Mouse (Mus musculus) monocyte, adult 5-6 weeks (primary cell): ENCODE data around the gene Itpr2. TPM values are rescaled to one million over a fixed set of nuclear protein-coding genes. Genes with fewer than 3 reads are reported as not detected.

Source experiments
- ATAC-seq: fragments of 153-309, 156-312 bp; replicated peaks from 2 replicates; pipeline ENCODE4 v1.8.0; 2017; ENCODE audit warnings: mild to moderate bottlenecking; ENCODE audit not compliant: low TSS enrichment, insufficient number of reproducible peaks, severe bottlenecking, poor library complexity, low FRiP score
- total RNA-seq: library from RNA; stranded (forward); fragments of 200-1000, 200-491, 200-594 nt; gene quantifications from 3 replicates; pipeline ENCODE4 v1.2.3, GENCODE M21; 2017

Itpr2 gene
- total RNA-seq, 1 experiment from 2014 or later, result 45.7 TPM

DNA sequence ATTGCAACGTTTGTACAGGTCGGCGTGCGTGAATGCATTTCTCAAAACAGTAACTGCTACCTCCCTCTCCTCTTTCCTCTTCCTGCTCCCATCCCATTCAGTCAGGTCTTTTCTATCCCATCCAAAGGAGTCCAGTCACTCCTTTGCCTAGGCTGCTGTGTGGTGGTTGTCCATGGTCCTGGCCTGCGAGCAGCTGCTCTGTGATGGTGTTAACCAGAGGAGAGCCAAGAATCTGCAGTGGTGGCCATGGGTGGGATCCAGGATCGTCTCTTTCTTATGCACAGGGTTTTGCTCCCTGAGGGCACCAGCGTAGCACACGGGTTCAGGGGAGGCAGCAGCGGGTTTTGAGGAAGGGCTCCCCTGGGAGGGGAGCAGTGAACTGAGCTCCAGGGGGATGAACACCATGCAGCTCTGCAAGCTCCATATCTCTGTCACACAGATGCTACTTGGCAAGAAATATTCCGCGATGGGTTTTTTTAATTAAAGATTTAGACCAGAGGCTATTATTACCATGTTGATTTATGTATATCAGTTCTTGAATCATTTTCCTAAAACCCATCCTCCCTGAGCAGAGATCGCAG is 65.0 kb downstream of the Itpr2 start:
- no peak for ATAC-seq

DNA sequence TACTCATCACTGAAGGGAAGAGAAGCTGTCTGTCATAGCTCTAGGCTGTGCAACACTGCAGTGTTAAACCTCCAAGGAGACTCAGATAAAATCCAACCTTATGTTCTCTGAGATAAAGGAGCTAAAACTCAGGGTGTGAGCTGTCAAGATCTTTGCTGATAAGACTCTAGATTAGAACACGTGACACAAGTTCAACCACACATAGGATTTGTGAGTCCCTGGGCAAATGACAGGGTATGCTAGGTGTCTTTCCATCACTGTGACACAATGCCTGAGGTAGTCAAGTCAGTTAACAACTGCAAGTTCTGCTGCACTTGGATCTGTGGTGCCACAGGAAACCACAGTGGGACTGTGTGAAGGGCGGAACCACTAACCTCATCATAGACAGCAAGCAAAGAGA is 67.8 kb downstream of the Itpr2 start:
- ATAC-seq, result 0 out of 2 replicates have a peak, but pooled peaks have one; percentile 14

DNA sequence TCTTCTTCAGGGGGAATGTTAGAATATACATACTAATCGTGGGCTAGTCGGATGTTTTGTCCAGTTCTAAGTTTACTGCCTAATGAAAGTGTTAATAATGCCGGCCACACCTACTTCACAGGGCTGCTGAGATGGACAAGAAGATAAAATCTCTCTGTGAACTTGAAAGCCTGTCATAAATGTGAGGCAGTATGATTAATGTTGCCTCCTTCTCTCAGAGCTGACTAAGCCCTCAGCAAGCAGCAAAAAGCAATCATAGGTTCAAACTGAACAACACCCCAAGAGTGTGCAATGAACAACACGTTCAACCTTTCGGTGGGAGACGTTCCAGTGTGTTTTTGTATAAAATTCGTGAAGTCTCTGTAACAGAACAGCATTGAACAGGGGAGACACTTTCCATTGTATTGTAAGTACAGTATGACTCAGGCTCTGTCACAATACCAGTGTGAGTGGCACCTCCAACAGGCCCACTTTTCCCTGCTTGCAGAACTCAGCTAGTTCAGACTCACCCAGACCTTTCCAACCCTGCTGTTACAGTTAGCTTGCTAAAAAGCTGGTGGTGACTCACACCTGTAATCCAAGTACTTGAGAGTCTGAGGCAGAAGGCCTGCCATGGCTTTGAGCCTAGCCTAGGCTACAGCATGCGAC is 69.7 kb downstream of the Itpr2 start:
- ATAC-seq, result no peak

DNA sequence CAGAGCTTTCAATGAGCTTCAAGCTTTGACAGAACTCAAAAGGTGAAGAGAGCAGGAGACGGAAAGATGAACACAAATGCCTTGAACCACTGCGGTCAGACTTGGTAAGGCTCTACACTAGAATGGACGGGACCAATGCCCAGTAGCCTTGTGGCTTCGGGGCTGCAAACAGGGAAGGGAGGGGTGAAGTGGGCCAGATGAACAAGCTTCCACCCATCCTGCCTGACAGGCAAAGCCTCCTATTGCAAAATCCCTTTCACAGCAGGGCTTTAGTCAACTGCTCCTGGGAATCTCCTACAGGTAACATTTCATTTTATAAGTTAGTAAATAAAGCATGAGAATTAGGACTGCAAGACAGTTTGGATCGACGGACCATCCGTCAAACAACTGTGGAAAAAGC is 70.2 kb downstream of the Itpr2 start:
- no peak for ATAC-seq

DNA sequence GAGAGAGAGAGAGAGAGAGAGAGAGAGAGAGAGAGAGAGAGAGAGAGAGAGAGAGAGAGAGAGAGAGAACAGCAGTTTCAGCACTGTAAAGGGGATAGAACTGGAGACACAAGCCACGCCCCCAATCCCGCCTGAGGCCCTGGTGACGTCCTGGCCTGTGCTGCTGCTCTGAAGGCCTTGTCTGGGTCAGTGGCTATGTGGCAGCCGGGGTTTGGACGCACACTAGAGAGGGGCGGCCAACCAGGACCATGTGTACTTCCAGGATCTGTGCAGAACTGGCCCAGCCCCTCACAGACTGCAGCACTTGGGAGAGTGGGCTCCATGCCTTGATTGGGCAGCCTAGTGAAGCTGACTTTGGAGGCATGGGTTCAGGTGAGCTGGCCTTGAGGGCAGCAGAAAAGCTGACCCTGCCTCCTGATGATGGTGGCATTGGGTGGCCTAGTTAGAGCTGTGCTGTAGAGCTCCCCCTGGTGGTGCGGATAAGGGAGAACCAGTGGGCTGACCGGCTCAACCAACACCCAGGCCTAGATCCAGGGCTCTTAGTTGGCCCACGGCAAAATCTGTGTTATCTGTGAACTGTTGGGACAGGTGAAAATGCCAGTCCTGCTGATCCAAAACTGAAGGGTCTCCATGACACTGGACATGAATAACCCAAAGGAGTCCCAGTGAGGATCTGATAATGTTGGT is 72.2 kb downstream of the Itpr2 start:
- ATAC-seq, result peak; percentile 54

DNA sequence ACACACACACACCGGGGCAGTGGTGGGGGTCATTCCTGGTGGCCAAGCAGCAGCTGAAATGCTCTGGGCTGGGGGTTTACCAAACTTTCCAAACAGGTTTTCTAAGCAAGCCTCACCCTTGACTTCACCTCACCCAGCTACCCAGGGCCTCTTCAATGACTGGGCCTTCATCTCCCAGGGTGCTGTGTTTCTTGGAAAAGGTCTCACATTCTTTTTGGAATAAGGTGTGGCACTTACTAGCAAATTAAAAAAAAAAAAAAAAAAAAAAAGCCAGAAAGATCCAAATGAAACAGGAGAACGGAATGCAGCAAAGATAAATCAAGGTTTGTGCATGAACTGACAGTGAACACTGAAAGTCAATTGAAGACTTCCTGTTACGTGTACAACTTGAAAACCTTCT is 77.2 kb downstream of the Itpr2 start:
- ATAC-seq, result no peak

DNA sequence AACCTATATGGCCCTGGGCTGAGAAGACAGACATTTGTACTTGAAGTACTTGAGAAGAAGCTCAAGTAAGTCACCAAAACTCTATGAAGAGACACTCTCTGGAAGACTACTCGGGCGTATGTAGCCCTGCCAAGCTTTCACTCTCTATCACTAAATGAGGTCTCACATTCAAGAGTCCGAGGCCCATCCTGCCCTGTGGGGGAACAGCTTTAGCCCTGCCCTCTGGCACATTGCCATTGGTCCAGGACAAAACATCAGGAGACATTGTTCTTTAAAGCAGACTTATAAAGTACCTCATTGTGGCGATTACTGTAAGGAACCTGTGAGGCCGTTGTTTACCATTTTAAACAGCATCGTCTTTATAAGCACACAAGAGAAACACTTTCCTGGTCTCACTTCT is 77.7 kb downstream of the Itpr2 start:
- no peak for ATAC-seq

DNA sequence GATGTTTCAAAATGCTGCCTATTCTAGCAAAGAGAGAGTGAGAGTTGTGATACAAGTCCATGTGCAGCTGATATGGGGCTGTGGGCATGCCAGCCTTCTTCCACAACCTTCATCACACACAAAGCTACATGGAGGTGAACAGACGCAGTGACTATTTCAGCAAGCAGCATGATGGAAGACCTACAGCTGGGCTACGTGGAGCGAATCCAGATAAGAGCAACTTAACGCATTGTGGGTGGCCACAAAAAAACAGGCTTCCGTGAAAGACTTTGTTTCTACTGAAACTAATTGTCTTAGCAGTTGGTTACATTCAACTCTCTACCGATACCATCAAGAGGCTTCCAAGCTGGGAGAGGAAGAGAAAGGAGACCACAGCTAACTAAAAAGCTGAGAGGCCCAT is 81.3 kb downstream of the Itpr2 start:
- no peak for ATAC-seq

DNA sequence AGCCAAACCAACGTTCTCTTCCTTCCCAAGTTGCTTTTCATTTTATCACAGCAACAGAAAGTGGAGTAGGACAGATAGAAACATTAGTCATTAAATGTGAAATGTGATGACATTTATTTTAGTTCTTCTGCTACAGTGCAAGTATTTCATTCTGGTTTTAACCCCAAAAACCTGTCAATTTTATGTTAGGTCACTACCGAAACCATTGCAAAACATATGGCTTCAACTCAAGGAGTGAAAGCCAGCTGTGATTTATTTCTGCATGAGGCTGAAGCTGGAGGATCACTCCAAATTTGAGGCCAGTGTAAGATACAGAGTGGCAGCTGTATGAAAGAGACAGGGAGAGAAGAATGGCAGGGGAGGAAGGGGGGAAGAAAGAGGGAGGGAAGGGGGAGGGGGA is 85.6 kb downstream of the Itpr2 start:
- no peak for ATAC-seq

DNA sequence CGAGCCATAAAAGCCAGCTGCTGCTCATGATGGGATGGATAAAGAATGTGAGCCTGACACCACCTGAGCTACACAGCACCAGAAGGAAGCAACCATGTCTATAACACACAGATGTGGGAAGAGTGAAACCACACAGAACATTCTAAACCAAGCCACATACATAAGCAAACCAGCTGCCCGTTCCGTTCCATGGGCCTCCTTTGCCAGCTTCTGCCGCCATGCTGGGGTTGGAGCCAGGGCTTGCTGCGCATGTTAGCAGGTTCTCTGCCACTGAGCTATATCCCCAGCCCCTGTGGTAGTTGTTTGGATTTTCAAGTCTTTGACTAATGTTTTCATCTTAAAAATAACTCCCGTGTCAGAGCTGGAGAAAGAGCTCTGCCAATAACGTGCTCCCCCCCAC is 87.9 kb downstream of the Itpr2 start:
- ATAC-seq, result no peak

DNA sequence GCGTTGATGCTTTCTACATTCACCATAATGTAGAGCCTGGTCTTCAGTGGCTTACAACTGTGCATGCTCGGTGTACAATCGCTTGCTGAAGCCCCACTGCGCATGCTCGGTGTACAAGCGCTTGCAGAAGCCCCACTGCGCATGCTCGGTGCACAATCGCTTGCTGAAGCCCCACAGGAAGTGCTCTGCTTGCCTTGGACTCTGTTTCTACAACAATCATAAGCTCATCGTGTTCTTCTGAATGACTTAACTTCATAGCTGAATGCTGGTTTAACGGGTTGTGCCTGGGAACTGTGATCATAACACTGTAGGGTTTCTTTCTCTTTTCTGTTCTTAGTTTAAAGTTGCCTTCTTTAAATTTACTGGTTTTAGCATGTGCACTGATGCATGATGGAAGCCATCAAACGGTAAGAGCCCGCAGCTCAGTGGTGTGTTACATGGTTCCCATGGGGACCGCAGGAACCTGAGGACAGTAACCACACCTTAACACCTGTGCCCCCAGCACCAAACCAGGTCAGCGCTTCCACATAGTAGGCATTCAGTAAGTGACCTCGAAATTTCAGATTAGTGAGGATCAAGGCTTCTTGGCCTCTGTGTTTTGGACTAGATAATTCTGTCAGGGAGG is 90.5 kb downstream of the Itpr2 start:
- ATAC-seq, result no peak

DNA sequence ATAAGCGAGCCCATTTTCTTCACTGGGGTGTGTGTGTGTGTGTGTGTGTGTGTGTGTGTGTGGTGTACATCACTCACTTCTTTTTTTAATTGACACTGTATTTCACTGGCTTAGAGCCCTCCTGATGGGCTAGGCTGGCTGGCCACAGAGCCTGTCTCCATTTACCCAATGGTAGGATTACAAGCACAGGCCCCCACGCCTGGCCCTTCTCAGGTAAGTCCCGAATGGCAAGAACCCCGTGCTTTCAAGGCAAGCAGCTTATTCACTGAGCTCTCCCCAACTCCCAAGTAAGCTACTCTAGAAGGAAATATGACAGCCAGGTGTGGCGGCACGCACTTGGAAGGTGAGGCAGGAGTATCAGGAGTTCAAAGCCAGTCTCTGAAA is 91.6 kb downstream of the Itpr2 start:
- no peak for ATAC-seq

DNA sequence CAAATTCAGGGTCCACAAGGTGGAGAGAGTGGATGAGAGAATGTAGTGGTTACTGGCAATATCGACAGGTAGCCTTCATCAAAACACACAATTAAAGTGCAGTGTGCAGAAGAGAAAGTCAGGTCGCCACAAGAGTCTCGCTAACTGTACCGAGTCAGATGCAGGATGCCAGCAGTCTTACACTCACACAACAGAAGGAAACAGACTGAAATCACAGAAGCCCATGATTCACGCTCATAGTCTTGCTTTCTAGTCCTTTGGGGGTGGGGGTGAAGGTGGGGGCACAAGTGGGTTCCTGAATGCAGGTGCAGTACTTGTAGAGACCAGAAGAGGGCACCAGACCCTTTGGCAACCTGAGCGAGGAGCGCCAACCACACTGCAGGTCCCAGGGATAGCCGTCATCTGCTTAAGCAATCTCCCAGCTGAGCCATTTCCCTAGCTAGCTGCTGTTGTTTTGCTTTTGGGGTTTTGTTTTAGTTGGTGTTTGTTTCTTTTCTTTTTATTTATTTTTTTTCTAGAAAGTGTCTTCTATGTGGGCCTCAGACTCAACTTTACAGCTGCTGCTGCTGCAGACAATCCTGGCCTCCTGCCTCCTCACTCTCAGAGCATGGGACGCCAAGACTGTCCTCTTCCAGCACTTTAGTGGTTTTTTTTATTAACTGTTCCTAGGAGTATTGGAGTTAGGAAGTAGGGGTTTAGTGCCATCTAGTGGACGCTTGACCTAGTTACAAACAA is 92.2 kb downstream of the Itpr2 start:
- ATAC-seq, result peak; percentile 75

DNA sequence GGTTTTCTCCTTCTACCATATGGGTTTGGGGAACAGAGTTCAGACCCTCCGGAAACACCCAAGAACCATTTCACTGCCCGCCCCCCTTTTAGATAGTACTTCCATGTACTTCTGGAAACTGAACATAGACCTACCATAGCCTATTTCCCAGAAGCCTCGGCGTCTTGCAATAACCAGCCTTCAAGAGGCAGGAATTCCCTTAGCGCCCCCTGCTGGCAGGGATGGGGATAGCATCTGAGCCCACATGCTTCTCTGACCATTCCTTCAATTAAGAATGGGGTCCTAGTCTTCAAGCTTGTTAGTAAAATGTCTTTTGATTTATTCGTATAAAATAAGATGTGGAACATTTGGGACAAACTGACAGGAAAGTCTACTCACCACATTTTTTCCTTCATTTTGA is 96.6 kb downstream of the Itpr2 start:
- 0 out of 2 replicates have a peak, but pooled peaks have one; percentile 38 for ATAC-seq

DNA sequence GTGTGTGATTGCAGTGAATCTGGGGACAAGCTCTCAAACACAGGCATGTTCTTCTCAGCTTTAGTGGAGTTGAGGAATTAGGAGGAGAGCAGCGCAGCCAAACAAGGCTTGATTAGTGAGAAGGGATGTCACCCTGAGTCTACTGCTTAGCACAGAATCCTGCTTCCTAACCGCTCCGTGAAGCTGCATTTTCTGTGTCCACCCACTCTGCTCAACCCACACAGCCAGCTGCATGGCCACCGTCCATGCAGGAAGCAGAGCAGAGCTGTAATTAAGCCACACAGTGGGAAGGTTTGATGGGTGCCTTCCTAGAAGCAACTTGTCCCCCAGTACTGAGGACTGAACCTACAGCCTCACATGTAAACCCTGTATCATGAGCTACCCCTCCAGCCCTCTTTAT is 97.1 kb downstream of the Itpr2 start:
- no peak for ATAC-seq

DNA sequence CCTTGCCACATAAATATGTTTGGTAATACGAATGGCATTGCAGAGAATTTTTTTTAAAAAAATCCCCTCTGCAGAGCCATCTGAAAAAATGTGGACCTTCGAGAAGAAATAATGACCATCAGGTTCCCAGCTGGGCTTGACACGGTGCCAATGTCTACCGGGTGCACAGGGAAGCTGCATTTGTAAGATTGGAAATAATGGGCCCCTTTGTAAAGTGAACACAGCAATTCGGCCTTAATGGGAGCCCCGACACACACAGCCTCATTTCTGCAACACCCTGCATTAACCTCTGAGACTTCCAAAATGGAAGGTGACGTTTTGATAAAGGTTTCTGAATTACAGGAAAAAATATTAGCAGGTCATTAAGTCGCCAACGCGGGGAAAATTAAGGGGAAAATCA is 97.9 kb downstream of the Itpr2 start:
- ATAC-seq, result no peak

DNA sequence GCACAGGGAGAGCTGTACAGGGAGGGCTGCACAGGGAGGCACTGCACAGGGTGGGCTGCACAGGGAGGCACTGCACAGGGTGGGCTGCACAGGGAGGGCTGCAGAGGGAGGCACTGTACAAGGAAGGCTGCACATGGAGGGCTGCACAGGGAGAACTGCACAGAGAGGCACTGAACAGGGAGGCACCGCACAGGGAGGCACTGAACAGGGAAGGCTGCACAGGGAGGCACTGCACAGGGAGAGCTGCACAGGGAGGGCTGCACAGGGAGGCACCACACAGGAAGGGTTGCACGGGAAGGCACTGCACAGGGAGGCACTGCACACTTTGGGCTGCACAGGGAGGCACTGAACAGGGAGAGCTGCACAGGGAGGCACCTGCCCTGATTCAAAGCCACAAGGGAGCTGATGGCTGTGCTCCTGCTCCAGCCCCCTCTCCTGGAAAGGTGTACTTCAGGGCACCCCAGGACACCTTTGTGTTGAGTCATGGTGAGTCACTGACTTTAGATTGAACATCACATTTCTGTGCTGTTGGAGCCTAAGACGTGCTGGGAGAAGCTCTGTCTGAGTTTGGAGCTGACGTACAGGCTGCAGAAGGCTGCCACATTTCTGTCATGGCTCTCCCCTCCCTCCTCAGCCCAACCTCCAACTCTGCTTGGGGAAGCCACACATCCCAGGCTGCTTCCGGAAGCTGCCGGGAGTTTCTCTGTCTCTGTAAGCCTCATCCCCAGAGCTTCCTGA is 98.9 kb downstream of the Itpr2 start:
- no peak for ATAC-seq

DNA sequence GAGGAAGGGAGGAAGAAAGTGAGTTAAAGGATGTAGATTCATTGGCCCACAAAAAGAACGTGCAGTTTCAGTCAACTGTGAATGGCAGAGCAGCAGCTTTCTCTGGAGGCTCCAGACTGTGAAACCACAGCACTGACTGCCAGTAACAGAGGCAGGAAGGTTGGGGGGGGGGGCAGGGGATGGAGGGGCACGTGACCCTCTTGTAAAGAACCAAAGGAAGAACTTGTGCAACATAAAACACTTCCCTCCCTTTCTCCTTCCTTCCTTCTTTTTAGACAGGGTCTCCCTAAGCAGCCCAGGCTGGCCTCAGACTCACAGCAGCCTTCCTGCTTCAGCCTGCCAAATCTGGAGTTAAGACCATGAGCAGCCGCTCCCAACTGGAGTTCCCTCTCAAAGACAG is 104.2 kb downstream of the Itpr2 start:
- no peak for ATAC-seq

DNA sequence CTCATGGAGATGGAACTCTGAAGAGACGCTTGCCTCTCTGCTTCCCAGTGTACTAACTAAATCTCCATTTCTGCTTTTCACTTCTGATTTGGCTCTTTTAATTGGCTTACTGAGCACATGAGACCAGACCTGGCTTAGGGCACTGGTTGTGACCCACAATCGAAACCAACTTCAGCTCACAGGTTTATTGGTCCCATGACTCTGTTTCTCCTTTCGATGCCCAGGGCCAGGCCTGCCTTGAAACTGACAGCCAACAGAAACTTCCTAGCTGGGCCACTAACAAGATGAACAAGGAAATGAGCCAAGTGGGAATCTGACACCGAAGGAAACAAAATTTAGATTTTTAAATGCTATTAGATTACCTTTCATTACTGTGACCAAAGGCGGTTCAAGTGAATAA is 105.8 kb downstream of the Itpr2 start:
- no peak for ATAC-seq
